ENCODE assay signal across 8 mouse cellular contexts in genomic region chr12:51622670-51623365, GRCm38 (mm10). TPM values are rescaled to one million over a fixed set of nuclear protein-coding genes. Genes with fewer than 3 reads are reported as not detected.
A peak's percentile ranks its signal among the peaks of the same experiment; 100 is the strongest.
DNase-seq lines count a peak whose midpoint lies in the region; ATAC-seq and TF ChIP-seq lines count a peak whose summit lies in the region.
"Had no signal": no experiment of that assay in that cellular context is flagged by ENCODE, and none has a peak within 500 bp of the region (broad histone marks: within the 10 kb centered on the region; RNA-seq: fewer than 3 reads in every experiment).

No protein-coding gene starts in this region.

- no peaks in the 10 kb centered on the region for H3K9me3 ChIP-seq in limb, embryonic 13.5 days
- no peaks in the 10 kb centered on the region for H3K9me3 ChIP-seq in limb, embryonic 10.5 days (replicated peaks)
- no peaks in the 10 kb centered on the region for H3K9me3 ChIP-seq in hindbrain, embryonic 14.5 days (ENCODE audit: control insufficient read depth, low read length)
- H3K9me3 ChIP-seq: embryonic facial prominence, embryonic 12.5 days had no signal

- H3K27ac ChIP-seq in limb, embryonic 13.5 days: no peak overlapping the region
- no peak overlapping the region for H3K27ac ChIP-seq in limb, embryonic 10.5 days
- no peak overlapping the region for H3K27ac ChIP-seq in hindbrain, embryonic 14.5 days
- no peak overlapping the region for H3K27ac ChIP-seq in cerebellum, adult 2 months (ENCODE audit: insufficient read depth, low read length)
- H3K27ac ChIP-seq: embryonic facial prominence, embryonic 12.5 days had no signal

- peaks cover 32% of the 10 kb centered on the region for H3K36me3 ChIP-seq in limb, embryonic 13.5 days
- peaks cover 72% of the 10 kb centered on the region for H3K36me3 ChIP-seq in limb, embryonic 10.5 days
- H3K36me3 ChIP-seq in hindbrain, embryonic 14.5 days (replicated peaks; ENCODE audit: control insufficient read depth, insufficient read depth): peaks cover 51% of the 10 kb centered on the region

- H3K4me3 ChIP-seq in limb, embryonic 13.5 days: no peak overlapping the region
- H3K4me3 ChIP-seq in limb, embryonic 10.5 days: no peak overlapping the region
- H3K4me3 ChIP-seq in hindbrain, embryonic 14.5 days (replicated peaks; ENCODE audit: low read length): no peak overlapping the region
- no peak overlapping the region for H3K4me3 ChIP-seq in cerebellum, adult 2 months (replicated peaks; ENCODE audit: insufficient read depth, low read depth, low read length)
- H3K4me3 ChIP-seq: embryonic facial prominence, embryonic 12.5 days had no signal

- no peak overlapping the region for H3K9ac ChIP-seq in limb, embryonic 13.5 days
- H3K9ac ChIP-seq in hindbrain, embryonic 14.5 days: no peak overlapping the region
- H3K9ac ChIP-seq: embryonic facial prominence, embryonic 12.5 days had no signal

- TF ChIP-seq CTCF in cerebellum, adult 2 months (IDR thresholded peaks at IDR 0.05; ENCODE audit: borderline replicate concordance, insufficient read depth, low read depth, low read length): no peak

- H3K27me3 ChIP-seq in limb, embryonic 13.5 days: no peaks in the 10 kb centered on the region
- no peaks in the 10 kb centered on the region for H3K27me3 ChIP-seq in limb, embryonic 10.5 days (ENCODE audit: low read depth, poor library complexity, severe bottlenecking)
- H3K27me3 ChIP-seq in hindbrain, embryonic 14.5 days (ENCODE audit: control insufficient read depth, insufficient read depth, low read length): no peaks in the 10 kb centered on the region
- H3K27me3 ChIP-seq in cerebellum, adult 2 months (ENCODE audit: control insufficient read depth, insufficient read depth, low read length): no peaks in the 10 kb centered on the region
- H3K27me3 ChIP-seq: embryonic facial prominence, embryonic 12.5 days had no signal

- H3K4me1 ChIP-seq in limb, embryonic 13.5 days: no peaks in the 10 kb centered on the region
- no peaks in the 10 kb centered on the region for H3K4me1 ChIP-seq in limb, embryonic 10.5 days
- H3K4me1 ChIP-seq in hindbrain, embryonic 14.5 days (replicated peaks; ENCODE audit: control insufficient read depth, insufficient read depth, low read length): no peaks in the 10 kb centered on the region
- H3K4me1 ChIP-seq in cerebellum, adult 2 months (ENCODE audit: control insufficient read depth, insufficient read depth, low read length): no peaks in the 10 kb centered on the region
- H3K4me1 ChIP-seq: embryonic facial prominence, embryonic 12.5 days had no signal

- ATAC-seq in limb, embryonic 13.5 days (ENCODE audit: low FRiP score, low read depth): 0 out of 2 replicates have a peak, but pooled peaks have one; percentile 28
- ATAC-seq in hindbrain, embryonic 14.5 days (ENCODE audit: low FRiP score): peak; percentile 75; the same call in 1 of the 2 replicates
- no peak for ATAC-seq in inflammation-experienced regulatory T-cells, adult 6 months

- no peak overlapping the region for H3K4me2 ChIP-seq in limb, embryonic 13.5 days (replicated peaks)
- H3K4me2 ChIP-seq in hindbrain, embryonic 14.5 days (replicated peaks): no peak overlapping the region
- H3K4me2 ChIP-seq: embryonic facial prominence, embryonic 12.5 days had no signal

- no peak for TF ChIP-seq POLR2A in cerebellum, adult 2 months (IDR thresholded peaks at IDR 0.05; ENCODE audit: borderline replicate concordance, insufficient read depth, low read length)

- 69% methylated on average over 5 of the region's 5 CpGs for WGBS in limb, embryonic 13.5 days
- 86% methylated on average over 5 of the region's 5 CpGs for WGBS in limb, embryonic 10.5 days
- WGBS in hindbrain, embryonic 14.5 days: 72% methylated on average over 5 of the region's 5 CpGs
- WGBS in cerebellum, adult 2 months: 66% methylated on average over 5 of the region's 5 CpGs

- no peak for DNase-seq in limb, embryonic 10.5 days (ENCODE audit: low spot score)
- peak; percentile 14 for DNase-seq in adipocyte (ENCODE audit: low spot score)
- DNase-seq in hindbrain, embryonic 14.5 days (ENCODE audit: low spot score): peak; percentile 73
- DNase-seq in retina, postnatal 1 day: peak; percentile 60
- DNase-seq in cerebellum, adult 2 months: no peak

RNA-seq across cellular contexts. Expression of gene Coch, which starts 29.7 kb away (rescaled TPM):
- polyA plus RNA-seq in limb, embryonic 13.5 days (2015; fragmentation: Nextera tagmentation; extraction: Ambion mirVana): 3.4 and 4.5 TPM in 2 replicates
- 0.85 and 1.0 TPM in 2 replicates for polyA plus RNA-seq in limb, embryonic 10.5 days (2016; fragmentation: Nextera tagmentation; extraction: Ambion mirVana)
- 19.1 and 25.3 TPM in 2 replicates for polyA plus RNA-seq in hindbrain, embryonic 14.5 days (2014; fragmentation: Nextera tagmentation; extraction: Ambion mirVana)
- polyA plus RNA-seq in inflammation-experienced regulatory T-cells, adult 6 months (2017; shearing (Covaris generic)): 1 to 10 TPM in 2 of 3 experiments, under 1 TPM in 1; 0.91 to 4.0 (median 1.1) TPM
- 8.2 and 8.7 TPM in 2 replicates for polyA plus RNA-seq in cerebellum, adult 2 months (2012; rRNA removed)

Comparison
In these comparisons a context has a peak if more than half of its experiments do, and no peak if none do; other contexts are left out.
1. DNase-seq: peak in adipocyte (single experiment), hindbrain, embryonic 14.5 days (single experiment) and retina, postnatal 1 day (single experiment); none in limb, embryonic 10.5 days (single experiment) and cerebellum, adult 2 months (0 of 2).